Mouse (Mus musculus) liver, embryonic 16.5 days (tissue): ENCODE measurements around the gene Ctxn2. TPM values are rescaled to one million over a fixed set of nuclear protein-coding genes. Genes with fewer than 3 reads are reported as not detected.
"Not testable (repeated sequence)": the region's sequence is repeated elsewhere in the genome, so short reads cannot be mapped to it uniquely, and the experiment has no call there.

Experiments
- ATAC-seq: fragments of 200-750 bp; cut with Nextera tagmentation; 2 replicates; pipeline ENCODE4 v1.8.0; 2017; ENCODE audit warnings: low read depth, mild to moderate bottlenecking, moderate number of reproducible peaks, moderate library complexity
- H3K27ac ChIP-seq: fragments of 300-500 bp; sonication (generic); 2 replicates; pipeline ENCODE4 v1.5.1; 2014; ENCODE audit warnings: mild to moderate bottlenecking, low read length
- H3K27me3 ChIP-seq: fragments of 300-500 bp; sonication (generic); 2 replicates; pipeline ENCODE4 v1.6.1; 2014; ENCODE audit warnings: low read depth, low read length, mixed read lengths; ENCODE audit not compliant: control insufficient read depth, insufficient read depth
- H3K36me3 ChIP-seq: fragments of 300-500 bp; sonication (generic); 2 replicates; pipeline ENCODE4 v1.6.1; 2014; ENCODE audit warnings: mild to moderate bottlenecking; ENCODE audit not compliant: control insufficient read depth, insufficient read depth
- H3K4me1 ChIP-seq: fragments of 300-500 bp; sonication (generic); 2 replicates; pipeline ENCODE4 v1.6.1; 2014; ENCODE audit warnings: low read depth, low read length, mixed read lengths; ENCODE audit not compliant: control insufficient read depth
- H3K4me2 ChIP-seq: fragments of 300-500 bp; sonication (generic); 2 replicates; pipeline ENCODE4 v1.6.1; 2014; ENCODE audit warnings: low read depth, low read length, mixed read lengths
- H3K4me3 ChIP-seq: fragments of 300-500 bp; sonication (generic); 2 replicates; pipeline ENCODE4 v1.5.1; 2014; ENCODE audit warnings: low read depth, mild to moderate bottlenecking, low read length
- H3K9ac ChIP-seq: fragments of 300-500 bp; sonication (generic); 2 replicates; pipeline ENCODE4 v1.6.1; 2014; ENCODE audit warnings: low read depth, low read length
- H3K9me3 ChIP-seq: fragments of 300-500 bp; sonication (generic); replicated peaks from 2 replicates; pipeline ENCODE4 v1.6.1; 2016; ENCODE audit warnings: low read length; ENCODE audit not compliant: control insufficient read depth
- WGBS: fragments of 180-500 bp; shearing (Covaris S2); extraction: QIAGEN DNeasy Blood & Tissue Kit; methylation state at CpG from one replicate; pipeline ENCODE4 v1.1.7; 2014; ENCODE audit not compliant: insufficient replicate concordance; 5-methylcytosine and 5-hydroxymethylcytosine counted together
- polyA plus RNA-seq: library from polyadenylated mRNA; unstranded; fragments of >200 nt; fragmentation: Nextera tagmentation; extraction: Ambion mirVana; gene quantifications from 2 replicates; pipeline ENCODE4 v1.2.1, GENCODE M21; 2015

Gene Ctxn2
- polyA plus RNA-seq: not detected in 2 replicates

DNA sequence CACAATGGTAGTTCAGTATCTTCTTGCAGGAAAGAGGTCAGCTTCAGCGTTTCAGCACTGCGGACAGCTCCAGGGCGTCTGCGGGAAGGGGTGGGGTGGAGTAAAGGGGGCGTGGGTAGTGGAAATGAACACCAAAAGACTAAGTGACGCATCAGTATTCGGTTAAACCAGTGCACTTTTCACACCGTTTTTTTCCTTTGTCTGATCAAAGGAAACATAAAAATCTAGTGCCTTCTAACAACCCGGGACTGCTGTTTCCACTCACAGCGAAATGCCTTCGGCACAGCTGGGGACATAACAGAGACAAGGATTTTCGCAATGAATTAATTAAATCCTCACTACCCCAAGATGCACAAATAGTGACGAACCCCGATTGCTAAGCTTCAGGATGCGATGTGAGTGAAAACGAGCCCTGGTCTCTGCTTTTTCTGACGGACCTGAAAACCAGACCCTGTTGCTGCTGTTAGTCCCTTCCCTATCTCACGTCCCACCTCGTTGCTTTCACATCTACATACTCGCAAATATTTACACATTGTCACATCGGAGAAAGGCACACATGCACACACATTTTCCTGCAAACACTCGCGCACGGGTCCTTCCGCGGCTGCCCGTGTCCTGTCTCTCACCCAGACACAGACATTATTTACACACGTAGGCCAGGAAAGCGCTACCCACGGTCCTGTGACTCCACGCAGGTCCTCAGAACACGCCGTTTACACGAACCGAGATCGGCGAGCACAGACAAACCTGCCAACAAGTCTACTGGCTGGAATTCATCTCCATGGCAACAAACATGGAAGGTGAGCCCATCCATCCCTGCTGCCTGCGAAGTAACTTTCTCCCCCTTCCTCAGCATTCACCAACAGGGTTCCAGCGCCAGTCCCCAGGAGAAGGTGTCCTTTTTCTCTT is at the start of gene Ctxn2:
Gene Ctxn2 (plus strand): TSS at position 790 of the 909 bp plus-strand sequence.
- H3K4me1 ChIP-seq: no peaks in the 10 kb centered on the region; the same call in 1 of the 2 replicates
- peak within 1 kb of the TSS; percentile 49 for H3K4me2 ChIP-seq
- no peaks in the 10 kb centered on the region for H3K36me3 ChIP-seq
- H3K4me3 ChIP-seq: peak within 1 kb of the TSS; percentile 22
- no peaks in the 10 kb centered on the region; the same call in 1 of the 2 replicates for H3K27me3 ChIP-seq
- no peak for ATAC-seq
- no peaks in the 10 kb centered on the region for H3K9me3 ChIP-seq
- H3K9ac ChIP-seq: no peak within 1 kb of the TSS
- no peak within 1 kb of the TSS for H3K27ac ChIP-seq
- WGBS: 2% methylated on average over 39 of the region's 39 CpGs

GRCm38 (mm10) chr2:125088757-125089156 is 47.7 kb upstream of the Ctxn2 start:
- Histone ChIP-seq H3K27me3 (no peaks in the 10 kb centered on the region), H3K36me3 (peaks cover 9% of the 10 kb centered on the region)

GRCm38 (mm10) chr2:125092123-125092522 is 44.4 kb upstream of the Ctxn2 start:
- not testable (repeated sequence) for H3K9ac ChIP-seq, H3K27ac ChIP-seq, H3K27me3 ChIP-seq, H3K4me2 ChIP-seq, H3K9me3 ChIP-seq, ATAC-seq, H3K4me1 ChIP-seq, H3K4me3 ChIP-seq
- WGBS: 65% methylated on average over 3 of the region's 3 CpGs
- H3K36me3 ChIP-seq: peaks cover 15% of the 10 kb centered on the region

More at GRCm38 (mm10) chr2:125088757-125089156, 47.7 kb upstream of the Ctxn2 start:
- Histone ChIP-seq H3K4me3 (no peak overlapping the region), H3K9me3 (no peaks in the 10 kb centered on the region), H3K4me1 (no peaks in the 10 kb centered on the region), H3K9ac (no peak overlapping the region), H3K27ac (no peak overlapping the region), H3K4me2 (no peak overlapping the region)
- 91% methylated on average over 7 of the region's 7 CpGs for WGBS
- no peak for ATAC-seq

DNA sequence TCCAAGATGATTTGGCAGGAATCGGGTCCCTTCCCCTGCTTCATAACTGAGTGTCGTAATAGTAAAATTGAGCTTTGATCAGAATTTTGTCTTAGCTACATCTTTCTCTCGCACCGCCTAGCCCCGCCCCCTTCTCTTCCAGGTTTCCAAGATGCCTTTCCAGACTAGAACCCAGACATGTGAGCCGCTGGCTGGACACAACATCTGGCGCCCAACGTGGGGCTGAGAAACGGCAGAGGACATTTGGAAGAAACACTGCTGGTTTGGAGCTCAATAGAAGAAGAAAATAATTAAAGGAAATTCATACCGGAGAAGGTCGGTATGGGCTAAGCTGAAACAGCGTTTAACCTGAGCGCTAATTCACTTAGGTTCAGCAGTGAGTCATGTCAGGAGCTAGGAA is 32.0 kb upstream of the Ctxn2 start:
- H3K9ac ChIP-seq, ATAC-seq, H3K27ac ChIP-seq, H3K4me3 ChIP-seq, H3K4me2 ChIP-seq, H3K9me3 ChIP-seq, H3K4me1 ChIP-seq, H3K27me3 ChIP-seq: not testable (repeated sequence)
- H3K36me3 ChIP-seq: peaks cover 29% of the 10 kb centered on the region
- WGBS: 94% methylated on average over 13 of the region's 13 CpGs

DNA sequence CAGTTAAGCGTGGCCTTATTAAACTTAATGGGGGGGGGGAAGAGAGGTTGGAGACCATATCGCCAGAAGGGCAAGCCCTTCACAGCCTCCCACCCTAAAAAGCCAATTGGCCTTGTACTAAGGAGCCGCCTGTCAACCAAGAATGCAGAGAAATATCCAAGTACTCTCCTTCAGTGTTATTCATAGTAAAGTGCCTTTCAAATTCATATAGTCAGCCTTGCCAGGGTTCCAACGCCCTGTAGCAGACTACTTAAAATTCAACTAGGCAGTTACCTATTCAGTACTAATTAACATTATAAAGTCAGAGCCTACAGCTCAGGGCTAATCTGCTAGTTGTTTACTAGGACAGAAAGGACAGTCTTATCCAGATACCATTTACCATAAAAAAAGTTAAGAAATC is 30.0 kb upstream of the Ctxn2 start:
- 90% methylated on average over 4 of the region's 4 CpGs for WGBS
- not testable (repeated sequence) for H3K9me3 ChIP-seq
- peaks cover 24% of the 10 kb centered on the region for H3K36me3 ChIP-seq

GRCm38 (mm10) chr2:125119381-125120110 is 16.9 kb upstream of the Ctxn2 start:
- WGBS: 62% methylated on average over 6 of the region's 6 CpGs
- no peak for ATAC-seq
- no peaks in the 10 kb centered on the region for H3K27me3 ChIP-seq
- H3K9ac ChIP-seq: no peak overlapping the region
- H3K36me3 ChIP-seq: peaks cover 5% of the 10 kb centered on the region; the same call in 1 of the 2 replicates
- H3K9me3 ChIP-seq: no peaks in the 10 kb centered on the region
- no peak overlapping the region for H3K27ac ChIP-seq
- H3K4me3 ChIP-seq: no peak overlapping the region
- peaks cover 18% of the 10 kb centered on the region for H3K4me1 ChIP-seq
- no peak overlapping the region for H3K4me2 ChIP-seq

More for the DNA sequence above, 30.0 kb upstream of the Ctxn2 start:
- H3K4me1 ChIP-seq, H3K9ac ChIP-seq, H3K27ac ChIP-seq, H3K27me3 ChIP-seq, H3K4me3 ChIP-seq, H3K4me2 ChIP-seq, ATAC-seq: not testable (repeated sequence)

- ATAC-seq: no peak
- Histone ChIP-seq H3K4me3 (peak overlapping the region; percentile 82), H3K27me3 (no peaks in the 10 kb centered on the region), H3K36me3 (no peaks in the 10 kb centered on the region), H3K4me1 (peaks cover 18% of the 10 kb centered on the region), H3K9ac (peak overlapping the region; percentile 86), H3K27ac (no peak overlapping the region), H3K9me3 (no peaks in the 10 kb centered on the region), H3K4me2 (peak overlapping the region; percentile 89)
- WGBS: 13% methylated on average over 4 of the region's 4 CpGs
Measured at GRCm38 (mm10) chr2:125122288-125122623, 14.2 kb upstream of the Ctxn2 start.

GRCm38 (mm10) chr2:125122624-125123476 is 13.6 kb upstream of the Ctxn2 start:
- Histone ChIP-seq H3K4me1 (peaks cover 18% of the 10 kb centered on the region), H3K9me3 (no peaks in the 10 kb centered on the region), H3K27me3 (no peaks in the 10 kb centered on the region), H3K27ac (peak overlapping the region; percentile 69), H3K4me3 (peak overlapping the region; percentile 82), H3K36me3 (no peaks in the 10 kb centered on the region), H3K4me2 (peak overlapping the region; percentile 89), H3K9ac (peak overlapping the region; percentile 86)
- peak; percentile 81 for ATAC-seq
- WGBS: under 1% methylated on average over 50 of the region's 59 CpGs
